Mouse (Mus musculus): ENCODE data around the gene Ank3. TPM values are rescaled to one million over a fixed set of nuclear protein-coding genes. Genes with fewer than 3 reads are reported as not detected.
A peak's percentile ranks its signal among the peaks of the same experiment; 100 is the strongest.

Gene Ank3
- total and polyA plus RNA-seq, 2 experiments from 2014 or later: 66.6 to 253 TPM

DNA sequence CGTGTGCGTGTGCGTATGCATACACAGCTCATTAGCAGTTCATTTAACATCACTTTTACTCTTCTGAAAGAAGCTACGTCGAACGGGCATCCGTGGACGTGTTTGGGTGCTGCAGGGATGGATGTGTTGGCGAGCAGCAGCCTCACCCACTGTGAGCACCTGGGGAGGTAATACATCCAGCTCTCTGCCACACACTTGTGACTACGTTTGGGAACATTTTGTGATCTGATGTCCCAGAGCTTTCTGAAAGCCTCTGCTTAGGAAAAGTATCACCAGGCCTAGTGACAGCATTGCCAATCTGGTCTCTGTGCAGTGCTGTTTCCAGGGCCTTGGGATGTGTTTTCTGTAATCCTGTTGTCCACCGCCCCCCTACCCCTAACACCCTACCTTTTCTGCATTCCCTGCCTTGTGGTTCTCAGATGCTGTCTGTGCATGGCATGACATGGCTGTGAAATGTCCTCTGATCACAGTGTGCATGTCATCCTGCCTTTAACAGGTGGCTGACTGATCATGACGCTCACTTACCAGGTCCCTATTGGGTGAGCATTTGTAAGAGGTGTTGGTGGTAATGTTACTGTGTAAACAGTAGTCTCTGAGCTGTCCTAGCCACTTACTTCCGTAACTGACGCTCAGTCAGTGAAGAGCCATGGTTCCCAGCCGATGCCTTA is 178.6 kb downstream of the Ank3 start:
- H3K4me1 ChIP-seq (ENCODE audit: insufficient read depth, low read length): peaks cover 19% of the 10 kb centered on the region
- DNase-seq (ENCODE audit: low spot score): no peak

DNA sequence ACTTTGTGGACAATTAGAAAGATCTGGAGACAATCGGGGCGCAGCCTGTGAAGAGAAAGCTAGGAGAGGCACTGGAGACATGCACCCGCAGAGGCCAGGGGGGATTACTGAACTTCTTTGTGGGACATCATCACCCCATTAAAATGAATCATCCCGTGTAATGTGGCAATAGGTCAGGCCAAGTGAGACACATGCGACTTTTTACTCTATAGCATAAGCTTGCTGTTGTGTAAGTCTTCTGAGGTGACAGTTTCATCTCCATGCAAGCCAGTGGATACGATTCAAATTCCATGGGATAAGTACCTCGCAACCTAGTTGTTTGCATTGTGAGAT is 179.1 kb downstream of the Ank3 start:
- Histone ChIP-seq H3K4me1 (ENCODE audit: insufficient read depth, low read length) (peaks cover 15% of the 10 kb centered on the region), H3K36me3 (ENCODE audit: insufficient read depth, low read length) (no peaks in the 10 kb centered on the region), H3K9me3 (ENCODE audit: low read length) (no peaks in the 10 kb centered on the region), H3K27me3 (ENCODE audit: insufficient read depth, low read length) (no peaks in the 10 kb centered on the region), H3K4me3 (ENCODE audit: low read depth, low read length) (no peak overlapping the region), H3K9ac (replicated peaks; ENCODE audit: low read length, poor library complexity, severe bottlenecking) (no peak overlapping the region), H3K4me2 (ENCODE audit: low read depth, low read length, poor library complexity, severe bottlenecking) (no peak overlapping the region), H3K27ac (ENCODE audit: low read depth, low read length) (no peak overlapping the region)
- ATAC-seq (ENCODE audit: low FRiP score) (no peak), DNase-seq (ENCODE audit: low spot score) (no peak)
- no peak for TF ChIP-seq CTCF (IDR thresholded peaks at IDR 0.05)
- WGBS: 78% methylated on average over 7 of the region's 7 CpGs

More for the DNA sequence above, 178.6 kb downstream of the Ank3 start:
- WGBS: 78% methylated on average over 15 of the region's 15 CpGs
- H3K27ac ChIP-seq (ENCODE audit: low read depth, low read length): no peak overlapping the region
- H3K36me3 ChIP-seq (ENCODE audit: insufficient read depth, low read length): no peaks in the 10 kb centered on the region
- no peak for TF ChIP-seq CTCF (IDR thresholded peaks at IDR 0.05)
- H3K9ac ChIP-seq (replicated peaks; ENCODE audit: low read length, poor library complexity, severe bottlenecking): no peak overlapping the region
- no peak overlapping the region for H3K4me2 ChIP-seq (ENCODE audit: low read depth, low read length, poor library complexity, severe bottlenecking)
- H3K9me3 ChIP-seq (ENCODE audit: low read length): no peaks in the 10 kb centered on the region
- H3K27me3 ChIP-seq (ENCODE audit: insufficient read depth, low read length): no peaks in the 10 kb centered on the region
- no peak for ATAC-seq (ENCODE audit: low FRiP score)
- no peak overlapping the region for H3K4me3 ChIP-seq (ENCODE audit: low read depth, low read length)

- Histone ChIP-seq H3K4me1 (ENCODE audit: insufficient read depth, low read length) (peaks cover 7% of the 10 kb centered on the region; the same call in 1 of the 2 replicates), H3K9me3 (ENCODE audit: low read length) (no peaks in the 10 kb centered on the region), H3K27me3 (ENCODE audit: insufficient read depth, low read length) (no peaks in the 10 kb centered on the region), H3K27ac (ENCODE audit: low read depth, low read length) (no peak overlapping the region), H3K4me3 (ENCODE audit: low read depth, low read length) (no peak overlapping the region), H3K36me3 (ENCODE audit: insufficient read depth, low read length) (no peaks in the 10 kb centered on the region), H3K9ac (replicated peaks; ENCODE audit: low read length, poor library complexity, severe bottlenecking) (no peak overlapping the region), H3K4me2 (ENCODE audit: low read depth, low read length, poor library complexity, severe bottlenecking) (no peak overlapping the region)
- no peak for ATAC-seq (ENCODE audit: low FRiP score)
- TF ChIP-seq CTCF (IDR thresholded peaks at IDR 0.05): no peak
- no peak for DNase-seq (ENCODE audit: low spot score)
- WGBS: 50% methylated on average over 12 of the region's 12 CpGs
Observed at GRCm38 (mm10) chr10:69579585-69579984, 181.0 kb downstream of the Ank3 start.

GRCm38 (mm10) chr10:69581525-69581924 is 183.0 kb downstream of the Ank3 start:
- Histone ChIP-seq H3K36me3 (ENCODE audit: insufficient read depth, low read length) (no peaks in the 10 kb centered on the region), H3K4me1 (ENCODE audit: insufficient read depth, low read length) (0 out of 2 replicates have a peak, but pooled peaks cover 3% of the 10 kb centered on the region), H3K9me3 (ENCODE audit: low read length) (no peaks in the 10 kb centered on the region), H3K9ac (replicated peaks; ENCODE audit: low read length, poor library complexity, severe bottlenecking) (no peak overlapping the region), H3K27me3 (ENCODE audit: insufficient read depth, low read length) (no peaks in the 10 kb centered on the region), H3K4me2 (ENCODE audit: low read depth, low read length, poor library complexity, severe bottlenecking) (no peak overlapping the region), H3K27ac (ENCODE audit: low read depth, low read length) (no peak overlapping the region), H3K4me3 (ENCODE audit: low read depth, low read length) (no peak overlapping the region)
- WGBS: 88% methylated on average over 2 of the region's 2 CpGs
- DNase-seq (ENCODE audit: low spot score): no peak
- peak; percentile 33; the same call in 1 of the 2 replicates for TF ChIP-seq CTCF (IDR thresholded peaks at IDR 0.05)
- ATAC-seq (ENCODE audit: low FRiP score): no peak

GRCm38 (mm10) chr10:69583874-69584481 is 185.4 kb downstream of the Ank3 start:
- 28% methylated on average over 11 of the region's 11 CpGs for WGBS
- DNase-seq (ENCODE audit: low spot score): peak; percentile 50
- Histone ChIP-seq H3K4me3 (ENCODE audit: low read depth, low read length) (no peak overlapping the region), H3K9me3 (ENCODE audit: low read length) (no peaks in the 10 kb centered on the region), H3K36me3 (ENCODE audit: insufficient read depth, low read length) (no peaks in the 10 kb centered on the region), H3K27me3 (ENCODE audit: insufficient read depth, low read length) (no peaks in the 10 kb centered on the region), H3K9ac (replicated peaks; ENCODE audit: low read length, poor library complexity, severe bottlenecking) (no peak overlapping the region), H3K27ac (ENCODE audit: low read depth, low read length) (no peak overlapping the region), H3K4me2 (ENCODE audit: low read depth, low read length, poor library complexity, severe bottlenecking) (no peak overlapping the region), H3K4me1 (ENCODE audit: insufficient read depth, low read length) (no peaks in the 10 kb centered on the region)
- TF ChIP-seq CTCF (IDR thresholded peaks at IDR 0.05): no peak
- ATAC-seq (ENCODE audit: low FRiP score): no peak

DNA sequence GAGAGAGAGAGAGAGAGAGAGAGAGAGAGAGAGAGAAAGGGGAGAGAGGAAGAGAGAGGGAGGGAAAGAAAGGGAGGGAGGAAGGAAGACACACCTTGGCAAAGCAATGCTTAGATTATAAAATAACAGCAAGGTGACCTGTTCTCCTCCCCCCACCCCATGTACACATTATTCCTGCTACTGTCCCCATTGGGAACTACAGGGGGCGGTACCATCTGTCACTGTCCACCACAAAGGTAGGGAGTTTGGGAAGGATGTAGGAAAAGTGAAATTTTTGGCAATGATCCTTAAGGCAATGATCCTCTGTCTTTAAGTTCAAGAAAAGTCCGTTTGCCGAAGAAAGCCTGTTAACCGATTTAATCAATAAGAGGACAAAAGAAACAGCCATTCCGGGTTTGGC is 186.0 kb downstream of the Ank3 start:
- Histone ChIP-seq H3K4me2 (ENCODE audit: low read depth, low read length, poor library complexity, severe bottlenecking) (no peak overlapping the region), H3K27me3 (ENCODE audit: insufficient read depth, low read length) (no peaks in the 10 kb centered on the region), H3K27ac (ENCODE audit: low read depth, low read length) (no peak overlapping the region), H3K36me3 (ENCODE audit: insufficient read depth, low read length) (no peaks in the 10 kb centered on the region), H3K9ac (replicated peaks; ENCODE audit: low read length, poor library complexity, severe bottlenecking) (no peak overlapping the region), H3K4me1 (ENCODE audit: insufficient read depth, low read length) (no peaks in the 10 kb centered on the region), H3K4me3 (ENCODE audit: low read depth, low read length) (no peak overlapping the region), H3K9me3 (ENCODE audit: low read length) (no peaks in the 10 kb centered on the region)
- WGBS: 84% methylated on average over 5 of the region's 5 CpGs
- no peak for TF ChIP-seq CTCF (IDR thresholded peaks at IDR 0.05)
- ATAC-seq (ENCODE audit: low FRiP score) (no peak), DNase-seq (ENCODE audit: low spot score) (no peak)
